Mouse (Mus musculus): ENCODE measurements around the gene Sertad2. TPM values are rescaled to one million over a fixed set of nuclear protein-coding genes. Genes with fewer than 3 reads are reported as not detected.

Gene Sertad2
- polyA plus RNA-seq, 1 experiment: 24.9 TPM

- no peak for DNase-seq
- Histone ChIP-seq H3K27me3 (replicated peaks; ENCODE audit: control insufficient read depth, insufficient read depth, low read length) (no peaks in the 10 kb centered on the region), H3K4me1 (ENCODE audit: control insufficient read depth, insufficient read depth, low read length) (no peaks in the 10 kb centered on the region), H3K27ac (ENCODE audit: insufficient read depth, low read depth, low read length) (no peak overlapping the region), H3K4me3 (ENCODE audit: insufficient read depth, low read depth, low read length) (no peak overlapping the region), H3K36me3 (ENCODE audit: control insufficient read depth, insufficient read depth, low read length) (no peaks in the 10 kb centered on the region)
- TF ChIP-seq POLR2A (IDR thresholded peaks at IDR 0.05; ENCODE audit: low read depth, low read length): no peak
- no peak for TF ChIP-seq CTCF (conservative IDR thresholded peaks at IDR 0.05; ENCODE audit: insufficient read depth, insufficient read length, low read depth, low read length)
- WGBS: 71% methylated on average over 24 of the region's 24 CpGs
Observed at GRCm38 (mm10) chr11:20603066-20603812, 60.2 kb downstream of the Sertad2 start.

GRCm38 (mm10) chr11:20604119-20604518, 61.1 kb downstream of the Sertad2 start:
- DNase-seq: no peak
- 91% methylated on average over 4 of the region's 4 CpGs for WGBS
- H3K4me3 ChIP-seq (ENCODE audit: insufficient read depth, low read depth, low read length): no peak overlapping the region
- H3K27ac ChIP-seq (ENCODE audit: insufficient read depth, low read depth, low read length): no peak overlapping the region
- no peaks in the 10 kb centered on the region for H3K4me1 ChIP-seq (ENCODE audit: control insufficient read depth, insufficient read depth, low read length)
- no peak for TF ChIP-seq CTCF (conservative IDR thresholded peaks at IDR 0.05; ENCODE audit: insufficient read depth, insufficient read length, low read depth, low read length)
- no peak for TF ChIP-seq POLR2A (IDR thresholded peaks at IDR 0.05; ENCODE audit: low read depth, low read length)
- H3K27me3 ChIP-seq (replicated peaks; ENCODE audit: control insufficient read depth, insufficient read depth, low read length): no peaks in the 10 kb centered on the region
- H3K36me3 ChIP-seq (ENCODE audit: control insufficient read depth, insufficient read depth, low read length): no peaks in the 10 kb centered on the region

GRCm38 (mm10) chr11:20605613-20606012, 62.6 kb downstream of the Sertad2 start:
- Histone ChIP-seq H3K4me3 (ENCODE audit: insufficient read depth, low read depth, low read length) (no peak overlapping the region), H3K36me3 (ENCODE audit: control insufficient read depth, insufficient read depth, low read length) (no peaks in the 10 kb centered on the region), H3K27ac (ENCODE audit: insufficient read depth, low read depth, low read length) (no peak overlapping the region), H3K4me1 (ENCODE audit: control insufficient read depth, insufficient read depth, low read length) (no peaks in the 10 kb centered on the region), H3K27me3 (replicated peaks; ENCODE audit: control insufficient read depth, insufficient read depth, low read length) (no peaks in the 10 kb centered on the region)
- WGBS: 74% methylated on average over 7 of the region's 7 CpGs
- TF ChIP-seq CTCF (conservative IDR thresholded peaks at IDR 0.05; ENCODE audit: insufficient read depth, insufficient read length, low read depth, low read length): no peak
- no peak for TF ChIP-seq POLR2A (IDR thresholded peaks at IDR 0.05; ENCODE audit: low read depth, low read length)
- DNase-seq: no peak

GRCm38 (mm10) chr11:20608442-20608841, 65.4 kb downstream of the Sertad2 start:
- Histone ChIP-seq H3K4me1 (ENCODE audit: control insufficient read depth, insufficient read depth, low read length) (no peaks in the 10 kb centered on the region), H3K4me3 (ENCODE audit: insufficient read depth, low read depth, low read length) (no peak overlapping the region), H3K36me3 (ENCODE audit: control insufficient read depth, insufficient read depth, low read length) (no peaks in the 10 kb centered on the region), H3K27ac (ENCODE audit: insufficient read depth, low read depth, low read length) (no peak overlapping the region), H3K27me3 (replicated peaks; ENCODE audit: control insufficient read depth, insufficient read depth, low read length) (no peaks in the 10 kb centered on the region)
- WGBS: 88% methylated on average over 11 of the region's 11 CpGs
- DNase-seq: no peak
- TF ChIP-seq POLR2A (IDR thresholded peaks at IDR 0.05; ENCODE audit: low read depth, low read length) (no peak), CTCF (conservative IDR thresholded peaks at IDR 0.05; ENCODE audit: insufficient read depth, insufficient read length, low read depth, low read length) (no peak)

GRCm38 (mm10) chr11:20613223-20613622, 70.2 kb downstream of the Sertad2 start:
- no peaks in the 10 kb centered on the region for H3K4me1 ChIP-seq (ENCODE audit: control insufficient read depth, insufficient read depth, low read length)
- TF ChIP-seq CTCF (conservative IDR thresholded peaks at IDR 0.05; ENCODE audit: insufficient read depth, insufficient read length, low read depth, low read length) (no peak), POLR2A (IDR thresholded peaks at IDR 0.05; ENCODE audit: low read depth, low read length) (no peak)

GRCm38 (mm10) chr11:20616103-20616502, 73.0 kb downstream of the Sertad2 start:
- H3K4me3 ChIP-seq (ENCODE audit: insufficient read depth, low read depth, low read length): no peak overlapping the region
- 69% methylated on average over 3 of the region's 3 CpGs for WGBS
- peak overlapping the region; percentile 84 for H3K27ac ChIP-seq (ENCODE audit: insufficient read depth, low read depth, low read length)
- no peaks in the 10 kb centered on the region for H3K36me3 ChIP-seq (ENCODE audit: control insufficient read depth, insufficient read depth, low read length)
- DNase-seq: peak; percentile 42
- TF ChIP-seq POLR2A (IDR thresholded peaks at IDR 0.05; ENCODE audit: low read depth, low read length) (no peak), CTCF (conservative IDR thresholded peaks at IDR 0.05; ENCODE audit: insufficient read depth, insufficient read length, low read depth, low read length) (no peak)
- H3K4me1 ChIP-seq (ENCODE audit: control insufficient read depth, insufficient read depth, low read length): no peaks in the 10 kb centered on the region
- H3K27me3 ChIP-seq (replicated peaks; ENCODE audit: control insufficient read depth, insufficient read depth, low read length): no peaks in the 10 kb centered on the region

More at GRCm38 (mm10) chr11:20613223-20613622, 70.2 kb downstream of the Sertad2 start:
- DNase-seq: no peak
- 77% methylated on average over 4 of the region's 4 CpGs for WGBS
- H3K4me3 ChIP-seq (ENCODE audit: insufficient read depth, low read depth, low read length): no peak overlapping the region
- no peaks in the 10 kb centered on the region for H3K27me3 ChIP-seq (replicated peaks; ENCODE audit: control insufficient read depth, insufficient read depth, low read length)
- no peaks in the 10 kb centered on the region for H3K36me3 ChIP-seq (ENCODE audit: control insufficient read depth, insufficient read depth, low read length)
- H3K27ac ChIP-seq (ENCODE audit: insufficient read depth, low read depth, low read length): no peak overlapping the region

GRCm38 (mm10) chr11:20627146-20627545, 84.1 kb downstream of the Sertad2 start:
- H3K4me1 ChIP-seq (ENCODE audit: control insufficient read depth, insufficient read depth, low read length): peaks cover 3% of the 10 kb centered on the region; the same call in 1 of the 2 replicates
- 68% methylated on average over 2 of the region's 2 CpGs for WGBS
- H3K4me3 ChIP-seq (ENCODE audit: insufficient read depth, low read depth, low read length): no peak overlapping the region
- TF ChIP-seq CTCF (conservative IDR thresholded peaks at IDR 0.05; ENCODE audit: insufficient read depth, insufficient read length, low read depth, low read length) (no peak; the same call in 1 of the 2 replicates), POLR2A (IDR thresholded peaks at IDR 0.05; ENCODE audit: low read depth, low read length) (no peak)
- no peaks in the 10 kb centered on the region for H3K36me3 ChIP-seq (ENCODE audit: control insufficient read depth, insufficient read depth, low read length)
- H3K27ac ChIP-seq (ENCODE audit: insufficient read depth, low read depth, low read length): no peak overlapping the region
- peak; percentile 76 for DNase-seq
- no peaks in the 10 kb centered on the region for H3K27me3 ChIP-seq (replicated peaks; ENCODE audit: control insufficient read depth, insufficient read depth, low read length)

Measured in kidney, adult 2 months (tissue).